Mouse (Mus musculus): Measurements from ENCODE around the gene Vasp. TPM values are rescaled to one million over a fixed set of nuclear protein-coding genes. Genes with fewer than 3 reads are reported as not detected.

Gene Vasp
- polyA plus RNA-seq, 1 experiment: 194 TPM

DNA sequence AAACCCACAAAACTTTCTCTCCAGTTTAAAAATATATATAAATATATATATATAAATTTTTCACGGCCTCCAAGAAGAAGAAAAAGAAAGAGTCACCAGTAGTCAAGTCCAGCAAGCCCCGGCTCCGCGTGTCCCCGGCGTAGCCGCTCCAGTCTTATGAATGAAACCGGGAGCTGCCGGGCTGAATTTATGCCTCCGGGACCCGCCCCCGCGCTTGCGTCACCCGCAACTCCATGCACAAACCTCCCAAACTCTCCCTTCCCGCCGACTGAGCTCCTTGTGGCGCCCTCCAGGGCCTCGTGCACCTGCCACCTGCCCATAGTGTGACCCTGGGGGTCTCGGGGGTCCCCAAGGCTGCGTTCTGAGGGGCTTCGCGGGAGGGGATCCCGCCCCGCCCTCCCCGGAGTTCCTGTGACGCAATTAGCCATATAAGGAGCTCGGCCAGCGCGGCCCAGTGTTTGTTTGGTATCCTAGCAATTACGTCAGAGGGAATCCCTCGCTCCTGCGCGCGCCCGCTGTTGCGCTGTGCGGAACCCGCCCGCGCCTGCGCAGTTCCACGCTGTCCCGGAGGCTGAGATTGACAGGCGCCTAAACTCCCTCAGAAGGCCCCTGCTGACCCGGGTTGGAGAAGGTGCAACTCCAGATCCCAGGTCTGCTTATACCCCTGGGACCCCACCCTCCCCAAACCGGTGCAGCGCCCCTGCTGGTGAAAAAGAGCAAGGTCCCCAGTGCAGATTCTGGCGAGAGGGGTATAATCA is 38.4 kb upstream of the Vasp start, which contains the start of gene Fosb:
Fosb (minus strand) TSS at position 168 of the 758 bp plus-strand sequence.
- under 1% methylated on average over 49 of the region's 49 CpGs for WGBS
- TF ChIP-seq POLR2A (IDR thresholded peaks at IDR 0.05; ENCODE audit: borderline replicate concordance, extremely low read depth, low read depth, low read length): no peak; the same call in 1 of the 2 replicates
- no peak for TF ChIP-seq CTCF (IDR thresholded peaks at IDR 0.05; ENCODE audit: insufficient read depth, low read length)
- peak; percentile 90 for DNase-seq

DNA sequence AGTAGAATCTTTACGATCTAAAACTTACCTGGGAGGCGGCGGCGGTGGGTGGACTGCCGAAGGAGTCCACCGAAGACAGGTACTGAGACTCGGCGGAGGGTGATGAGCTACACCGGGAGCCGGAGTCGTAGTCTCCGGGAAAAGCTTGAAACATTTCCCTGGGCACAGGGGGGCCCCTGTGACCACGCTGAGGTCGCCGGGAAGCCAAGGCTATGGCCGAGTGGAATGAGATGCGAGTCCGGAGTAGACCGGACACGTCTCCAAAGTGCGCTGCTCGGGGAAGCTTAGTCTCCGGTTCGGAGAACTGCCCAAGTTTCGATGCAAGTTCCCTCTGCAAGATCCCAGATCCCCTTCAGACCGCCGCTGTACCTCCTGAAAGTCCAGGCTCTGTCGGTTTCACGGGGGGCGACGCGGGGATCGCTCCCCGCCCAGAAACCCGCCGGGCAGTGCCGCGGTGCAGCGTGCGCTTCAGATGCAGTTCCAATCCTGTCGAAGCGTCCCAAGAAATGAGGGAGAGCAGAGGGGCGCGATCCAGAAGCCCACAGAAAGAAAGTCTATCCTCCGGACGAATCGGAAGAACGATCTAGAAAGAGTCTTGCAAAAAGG is 37.8 kb upstream of the Vasp start:
- TF ChIP-seq POLR2A (IDR thresholded peaks at IDR 0.05; ENCODE audit: borderline replicate concordance, extremely low read depth, low read depth, low read length): no peak
- no peak for TF ChIP-seq CTCF (IDR thresholded peaks at IDR 0.05; ENCODE audit: insufficient read depth, low read length)
- no peak for DNase-seq
- peaks cover 9% of the 10 kb centered on the region for H3K4me1 ChIP-seq (ENCODE audit: control insufficient read depth, insufficient read depth, low read length)
- H3K4me3 ChIP-seq (replicated peaks; ENCODE audit: extremely low read depth, low read depth, low read length): peak overlapping the region; percentile 60
- under 1% methylated on average over 48 of the region's 48 CpGs for WGBS

More for the DNA sequence above, 38.4 kb upstream of the Vasp start, which contains the start of gene Fosb:
- Histone ChIP-seq H3K4me1 (ENCODE audit: control insufficient read depth, insufficient read depth, low read length) (peaks cover 9% of the 10 kb centered on the region), H3K4me3 (replicated peaks; ENCODE audit: extremely low read depth, low read depth, low read length) (peak within 1 kb of the TSS; percentile 90)

DNA sequence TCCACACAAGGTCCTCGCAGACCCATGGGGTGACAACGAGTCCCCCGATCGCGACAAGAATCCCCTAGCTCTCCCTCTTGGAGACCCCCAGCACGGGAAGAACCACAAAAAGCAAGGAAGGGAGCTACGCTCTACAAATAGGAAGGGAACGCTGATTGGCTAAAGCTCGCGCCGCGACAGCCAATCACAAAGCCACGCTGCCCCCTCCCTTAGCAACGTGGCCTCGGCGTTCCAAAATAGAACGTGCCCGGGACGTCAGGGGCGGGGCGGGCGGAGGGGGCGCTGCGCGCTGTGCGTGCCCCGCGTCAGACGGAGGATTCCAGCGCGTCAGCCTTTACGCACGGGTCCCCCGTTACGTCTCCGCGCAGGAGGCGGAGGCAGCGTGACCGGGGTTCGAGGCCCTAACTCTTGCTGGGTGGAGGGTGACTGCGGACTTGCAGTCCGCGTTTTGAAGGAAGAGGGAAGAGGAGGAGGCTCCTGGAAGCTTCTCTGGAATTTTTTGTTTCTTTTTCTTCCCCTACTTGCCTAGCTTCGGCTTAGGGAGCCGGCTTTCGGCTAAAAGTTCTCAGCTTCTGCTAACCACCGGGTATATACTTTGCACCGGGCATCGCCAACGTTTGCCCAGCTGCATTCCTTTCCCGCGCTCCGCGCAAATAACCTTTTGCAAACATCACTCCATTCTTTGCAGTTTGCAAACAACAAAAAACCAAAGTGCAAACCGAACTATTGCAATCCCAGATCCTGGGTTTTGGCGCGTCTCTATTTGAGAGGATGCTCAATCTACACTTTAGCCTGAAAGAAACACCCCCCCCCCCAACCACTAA is 37.0 kb upstream of the Vasp start:
- under 1% methylated on average over 58 of the region's 58 CpGs for WGBS
- peak; percentile 94 for DNase-seq
- Histone ChIP-seq H3K4me3 (replicated peaks; ENCODE audit: extremely low read depth, low read depth, low read length) (peak overlapping the region; percentile 92), H3K4me1 (ENCODE audit: control insufficient read depth, insufficient read depth, low read length) (peaks cover 9% of the 10 kb centered on the region)
- TF ChIP-seq POLR2A (IDR thresholded peaks at IDR 0.05; ENCODE audit: borderline replicate concordance, extremely low read depth, low read depth, low read length): peak; percentile 60; the same call in 1 of the 2 replicates
- no peak for TF ChIP-seq CTCF (IDR thresholded peaks at IDR 0.05; ENCODE audit: insufficient read depth, low read length)

DNA sequence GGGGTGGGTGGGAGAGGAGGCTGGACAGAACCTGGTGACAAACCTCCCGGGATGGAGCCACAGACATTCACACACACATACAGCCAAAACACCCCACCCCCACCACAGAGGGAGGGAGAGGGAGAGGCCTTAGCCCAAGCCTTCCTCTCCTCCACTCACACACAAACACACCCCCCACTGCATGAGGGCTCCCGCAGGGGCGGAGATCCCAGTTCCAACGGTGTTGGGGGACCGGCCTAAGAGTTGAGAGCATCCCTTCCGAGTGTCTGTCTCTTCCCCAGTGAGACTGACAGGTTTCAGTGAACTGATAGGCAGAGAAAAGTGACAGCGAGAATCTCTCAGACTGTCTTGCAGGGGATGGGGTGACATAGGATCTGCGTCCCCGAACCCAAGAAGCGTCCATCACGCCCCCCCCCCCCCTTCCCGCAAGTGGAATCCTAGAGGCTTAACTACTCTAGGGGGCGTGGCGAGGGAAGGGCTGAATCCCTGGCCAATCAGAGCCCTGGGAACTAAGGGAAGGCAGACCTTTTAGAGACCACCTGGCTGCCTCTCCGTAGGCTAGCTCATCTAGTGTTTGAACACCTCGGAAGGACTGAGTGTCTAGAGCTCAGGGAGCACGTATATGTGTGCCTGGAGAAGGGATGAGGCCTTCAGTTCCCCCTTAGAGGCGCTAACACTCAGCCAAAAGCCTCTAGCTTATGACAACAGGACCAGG is 36.3 kb upstream of the Vasp start:
- Histone ChIP-seq H3K4me1 (ENCODE audit: control insufficient read depth, insufficient read depth, low read length) (peaks cover 9% of the 10 kb centered on the region), H3K4me3 (replicated peaks; ENCODE audit: extremely low read depth, low read depth, low read length) (peak overlapping the region; percentile 92)
- WGBS: 1% methylated on average over 18 of the region's 18 CpGs
- TF ChIP-seq CTCF (IDR thresholded peaks at IDR 0.05; ENCODE audit: insufficient read depth, low read length) (no peak), POLR2A (IDR thresholded peaks at IDR 0.05; ENCODE audit: borderline replicate concordance, extremely low read depth, low read depth, low read length) (no peak)
- DNase-seq: no peak

DNA sequence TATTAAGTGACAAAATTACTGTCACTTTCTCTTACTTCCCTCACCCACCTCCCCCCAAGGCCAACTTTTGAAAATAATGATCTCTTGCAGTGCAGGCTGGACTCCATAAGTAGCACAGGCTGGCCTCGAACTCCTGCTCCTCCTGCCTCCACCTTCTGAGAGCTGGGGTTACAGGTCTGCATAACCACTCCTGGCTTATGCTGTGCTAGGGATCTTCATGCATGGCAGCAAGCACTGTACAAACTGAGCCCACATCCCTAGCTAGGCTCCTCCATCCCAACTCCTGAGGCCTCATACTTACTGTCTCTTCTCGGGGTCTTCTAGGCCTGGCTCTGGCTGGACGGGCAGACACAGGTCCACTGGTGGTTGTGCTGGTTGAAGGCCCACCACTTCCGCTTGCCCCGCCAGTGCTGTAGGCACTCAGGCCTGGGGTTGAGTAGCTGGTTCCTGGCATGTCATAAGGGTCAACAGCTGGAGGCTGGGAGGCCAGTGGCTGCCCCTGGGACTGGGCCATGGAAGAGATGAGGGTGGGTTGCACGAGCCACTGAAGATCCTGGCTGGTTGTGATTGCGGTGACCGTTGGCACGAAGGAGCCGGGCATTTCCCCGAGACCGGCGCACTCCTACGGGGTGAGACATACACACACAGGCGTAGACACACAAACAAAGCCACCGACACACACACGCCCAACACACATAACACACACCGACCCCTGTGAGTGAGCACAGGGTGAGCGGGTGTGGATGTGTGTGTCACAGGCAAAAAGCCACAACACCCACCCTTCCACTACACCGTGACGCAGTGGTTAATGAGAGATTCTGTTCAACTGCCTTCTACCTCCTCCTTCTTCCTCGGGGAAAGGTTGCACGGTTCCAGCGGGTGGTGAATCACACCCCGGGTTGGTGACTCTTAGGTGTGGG is 35.5 kb upstream of the Vasp start:
- no peak for TF ChIP-seq CTCF (IDR thresholded peaks at IDR 0.05; ENCODE audit: insufficient read depth, low read length)
- no peak for TF ChIP-seq POLR2A (IDR thresholded peaks at IDR 0.05; ENCODE audit: borderline replicate concordance, extremely low read depth, low read depth, low read length)
- H3K4me1 ChIP-seq (ENCODE audit: control insufficient read depth, insufficient read depth, low read length): peaks cover 9% of the 10 kb centered on the region
- 68% methylated on average over 25 of the region's 25 CpGs for WGBS
- no peak for DNase-seq
- no peak overlapping the region for H3K4me3 ChIP-seq (replicated peaks; ENCODE audit: extremely low read depth, low read depth, low read length)

DNA sequence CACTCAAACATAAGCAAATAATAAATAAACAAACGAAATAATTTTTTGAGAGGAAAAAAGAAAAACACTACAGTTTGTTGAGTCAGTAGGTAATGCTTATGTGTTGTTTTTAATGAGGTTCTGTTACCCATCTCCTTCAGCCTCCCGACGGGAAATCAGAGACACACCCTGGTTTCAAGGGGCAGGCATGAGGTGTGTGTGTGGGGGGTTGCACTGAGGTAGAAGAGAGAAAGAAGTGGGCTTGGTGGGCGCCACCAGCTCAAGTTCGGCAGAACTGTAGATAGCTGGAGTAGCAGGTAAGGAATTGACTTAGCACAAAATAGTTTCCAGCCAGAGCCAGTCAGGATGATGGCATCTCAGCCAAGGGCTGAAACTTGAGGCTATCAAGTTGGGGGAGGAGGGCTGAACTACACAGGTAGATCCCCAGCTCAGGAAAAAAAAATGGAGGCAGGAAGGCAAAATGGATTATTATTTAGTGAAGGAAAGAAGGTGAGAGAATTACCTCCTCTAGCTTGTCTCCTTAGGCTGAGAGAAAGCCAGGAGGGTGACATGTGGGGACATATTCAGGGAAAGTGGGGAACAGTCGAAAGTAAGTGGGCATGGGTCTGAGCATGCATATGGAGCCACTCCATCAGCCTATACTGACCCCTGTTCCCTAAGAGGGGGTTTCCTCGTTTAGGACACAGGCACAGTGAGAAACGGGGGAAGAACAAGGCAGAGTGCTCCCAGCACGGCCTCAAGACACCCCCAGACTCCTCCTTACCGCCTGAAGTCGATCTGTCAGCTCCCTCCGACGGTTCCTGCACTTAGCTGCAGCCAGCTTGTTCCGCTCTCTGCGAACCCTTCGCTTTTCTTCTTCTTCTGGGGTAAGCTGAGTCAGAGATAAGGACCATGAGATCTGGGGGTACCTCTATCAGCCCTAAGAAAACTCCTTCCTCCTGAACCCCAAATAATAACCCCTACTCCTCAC is 34.5 kb upstream of the Vasp start:
- TF ChIP-seq CTCF (IDR thresholded peaks at IDR 0.05; ENCODE audit: insufficient read depth, low read length): no peak
- no peak for TF ChIP-seq POLR2A (IDR thresholded peaks at IDR 0.05; ENCODE audit: borderline replicate concordance, extremely low read depth, low read depth, low read length)
- peaks cover 9% of the 10 kb centered on the region for H3K4me1 ChIP-seq (ENCODE audit: control insufficient read depth, insufficient read depth, low read length)
- WGBS: 58% methylated on average over 16 of the region's 16 CpGs
- no peak for DNase-seq
- no peak overlapping the region for H3K4me3 ChIP-seq (replicated peaks; ENCODE audit: extremely low read depth, low read depth, low read length)

DNA sequence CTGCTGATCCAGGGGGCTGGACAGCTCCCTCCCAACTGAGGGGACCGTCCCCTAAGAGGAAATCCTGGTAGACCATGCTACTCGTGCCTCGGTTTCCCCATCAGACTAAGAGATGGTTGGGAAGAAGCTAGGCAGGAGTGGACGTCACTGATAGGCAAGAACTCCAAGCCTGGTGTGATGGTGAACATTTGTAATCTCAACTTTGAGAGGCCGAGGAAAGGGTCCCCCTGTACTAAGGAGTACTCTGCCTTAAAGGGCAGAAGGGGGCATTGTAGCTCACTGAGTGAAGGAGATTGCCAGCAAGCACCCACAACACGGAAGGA is 33.8 kb upstream of the Vasp start:
- WGBS: 21% methylated on average over 6 of the region's 6 CpGs
- Histone ChIP-seq H3K4me3 (replicated peaks; ENCODE audit: extremely low read depth, low read depth, low read length) (no peak overlapping the region), H3K4me1 (ENCODE audit: control insufficient read depth, insufficient read depth, low read length) (peaks cover 6% of the 10 kb centered on the region)
- no peak for DNase-seq
- TF ChIP-seq CTCF (IDR thresholded peaks at IDR 0.05; ENCODE audit: insufficient read depth, low read length): no peak
- no peak for TF ChIP-seq POLR2A (IDR thresholded peaks at IDR 0.05; ENCODE audit: borderline replicate concordance, extremely low read depth, low read depth, low read length)
